Mouse (Mus musculus) skeletal muscle tissue, adult 2 months (tissue): ENCODE measurements at regions not wholly inside any gene's neighbourhood (a gene's known extent, or its start where the extent isn't known, plus 50 kb on each side); places are given as distances from the start of the nearest gene placed in this dataset.

Experiments used
- DNase-seq: peaks from one replicate; pipeline ENCODE4 v3.0.0-alpha.2; 2012; ENCODE audit warnings: low read depth, low spot score

DNA sequence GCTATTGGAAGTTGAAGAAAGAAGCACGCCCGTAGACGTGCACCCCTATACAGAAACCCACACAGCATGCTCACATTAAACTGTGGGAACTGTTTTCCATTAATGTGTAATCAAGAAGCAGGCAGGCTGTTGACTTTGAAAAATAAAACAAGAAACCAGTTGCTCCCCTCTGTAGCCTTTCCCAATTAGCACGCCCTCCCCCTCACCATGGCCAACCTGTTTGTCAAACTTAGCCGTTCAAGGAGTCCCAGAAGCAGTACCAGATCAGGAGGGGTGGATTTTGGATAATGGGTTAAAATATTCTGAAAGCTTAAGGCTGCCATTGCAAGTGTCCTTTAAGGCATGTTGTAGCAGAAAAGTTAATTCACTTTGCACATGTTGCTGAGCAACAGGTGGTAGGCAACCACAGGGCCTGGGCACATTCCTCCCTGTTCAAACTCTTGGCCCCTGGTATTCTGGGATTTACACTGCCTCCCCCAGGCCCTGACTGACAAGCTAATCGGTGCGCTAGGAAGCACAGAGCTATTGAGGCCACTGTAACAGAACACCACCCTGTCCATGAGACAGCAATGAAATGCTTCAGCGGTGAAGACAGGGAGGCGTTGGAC is 277.3 kb upstream of the Nr2f2 start:
- DNase-seq, result peak; percentile 58

DNA sequence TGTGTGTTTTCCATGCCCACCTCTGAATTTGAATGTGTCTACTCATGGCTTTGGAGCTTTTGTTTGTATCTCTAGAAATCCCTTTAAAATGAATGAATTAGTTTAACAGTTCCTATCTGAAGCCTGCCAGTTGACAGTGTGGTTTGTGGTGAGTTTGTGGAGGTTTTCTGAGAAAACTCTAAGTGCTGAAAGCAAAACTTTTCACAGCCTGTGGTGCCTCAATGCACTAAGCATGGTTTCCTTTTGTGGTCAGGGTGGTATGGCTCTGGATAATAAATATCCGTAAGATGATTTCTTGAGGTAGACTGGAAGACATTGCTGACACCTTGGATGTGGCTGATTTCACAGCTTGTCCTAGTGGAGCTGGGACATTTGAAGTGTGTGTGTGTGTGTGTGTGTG is 276.5 kb upstream of the Nr2f2 start:
- no peak for DNase-seq

DNA sequence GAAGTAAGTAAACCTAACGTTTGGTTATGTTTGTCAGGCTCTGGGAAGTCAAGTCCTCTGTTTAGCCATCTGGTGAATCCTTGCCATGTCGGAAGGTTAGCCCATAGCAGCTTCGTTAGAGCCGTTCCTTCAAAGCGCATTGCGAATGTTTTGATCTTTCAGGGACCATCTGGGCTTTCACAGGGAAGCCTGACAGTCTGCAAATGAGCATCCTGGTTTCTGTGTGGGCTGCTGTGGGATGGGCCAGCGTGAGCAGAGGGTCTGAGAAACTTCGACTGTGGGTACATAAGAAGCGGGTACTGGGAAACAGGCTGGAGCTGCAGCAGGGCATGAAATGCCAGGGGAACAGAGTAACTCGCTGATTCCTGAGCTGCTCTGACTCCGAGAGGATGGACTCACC is 274.7 kb upstream of the Nr2f2 start:
- no peak for DNase-seq

DNA sequence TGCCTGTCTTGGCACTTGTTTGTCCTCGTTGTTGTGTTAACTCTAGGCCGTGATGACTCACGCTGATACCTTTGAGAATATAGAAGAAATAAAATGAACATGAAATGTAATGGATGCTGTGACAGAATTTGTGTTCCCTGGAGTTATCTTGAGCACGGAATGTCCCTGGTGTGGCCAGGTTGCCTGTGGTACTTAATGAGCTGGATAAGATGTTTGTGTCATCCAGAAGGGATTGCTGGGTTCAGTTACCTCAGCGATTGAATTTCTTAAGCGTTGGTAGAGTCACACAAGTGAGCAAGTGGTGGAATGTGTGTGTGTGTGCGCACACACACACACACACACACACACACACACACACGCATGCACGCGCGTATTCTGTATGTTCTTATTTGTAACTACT is 274.0 kb upstream of the Nr2f2 start:
- DNase-seq, result no peak

DNA sequence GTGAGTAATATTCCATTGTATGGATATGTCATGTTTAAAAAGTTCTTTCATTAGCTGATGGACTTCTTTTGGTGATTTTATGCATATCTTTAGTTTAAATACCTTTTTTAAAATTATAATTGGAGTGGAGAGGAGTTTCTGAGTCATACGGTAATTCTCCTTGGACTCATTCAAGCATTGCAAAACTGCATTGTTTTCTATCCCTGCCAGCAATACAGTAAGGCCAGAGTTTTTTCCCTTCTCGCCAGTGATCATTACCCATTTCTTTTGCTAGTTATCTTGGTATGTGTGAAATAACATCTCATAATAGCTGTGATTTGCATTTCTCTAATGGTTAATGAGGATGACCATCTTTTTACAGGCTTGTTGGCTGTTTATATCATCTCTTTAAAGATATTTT is 271.6 kb upstream of the Nr2f2 start:
- no peak for DNase-seq

DNA sequence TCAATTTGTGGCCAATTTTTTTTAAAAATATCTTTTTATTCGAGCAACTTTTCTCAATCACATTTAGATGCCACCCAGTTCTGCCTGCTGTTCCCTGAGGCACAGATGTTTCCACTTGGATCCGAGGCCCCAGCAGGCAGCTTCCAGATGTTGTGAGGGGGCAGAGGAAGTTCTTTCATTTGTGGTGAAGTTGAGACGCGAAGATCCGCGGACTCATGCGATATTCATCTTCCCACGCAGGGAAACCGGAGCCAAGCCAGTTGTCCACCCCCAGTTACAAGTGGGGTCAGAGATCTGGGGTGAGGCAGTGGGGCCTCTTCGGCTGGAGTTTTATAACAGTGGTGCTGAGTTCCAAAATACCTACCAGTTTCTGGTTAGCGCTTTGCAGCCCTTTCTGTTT is 267.5 kb upstream of the Nr2f2 start:
- DNase-seq, result no peak

DNA sequence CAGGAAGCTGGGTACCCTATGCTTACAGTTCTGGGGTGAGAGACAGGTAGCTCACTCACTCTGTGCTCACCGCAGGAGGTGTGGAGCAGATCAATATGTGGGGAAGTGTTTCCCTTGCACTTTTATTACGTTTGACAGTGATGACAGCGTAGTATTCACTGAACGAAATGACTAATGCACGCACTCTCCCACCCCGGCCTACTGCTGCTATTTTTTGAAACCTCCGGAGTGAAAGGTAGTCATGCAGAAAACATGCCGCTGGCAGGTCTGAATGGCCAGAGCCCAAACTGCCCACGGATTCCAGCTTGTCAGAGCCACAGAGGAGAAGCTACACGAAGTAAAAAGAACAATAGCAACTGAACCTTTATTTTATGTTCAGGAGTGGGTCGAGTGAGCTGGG is 267.0 kb upstream of the Nr2f2 start:
- no peak for DNase-seq

DNA sequence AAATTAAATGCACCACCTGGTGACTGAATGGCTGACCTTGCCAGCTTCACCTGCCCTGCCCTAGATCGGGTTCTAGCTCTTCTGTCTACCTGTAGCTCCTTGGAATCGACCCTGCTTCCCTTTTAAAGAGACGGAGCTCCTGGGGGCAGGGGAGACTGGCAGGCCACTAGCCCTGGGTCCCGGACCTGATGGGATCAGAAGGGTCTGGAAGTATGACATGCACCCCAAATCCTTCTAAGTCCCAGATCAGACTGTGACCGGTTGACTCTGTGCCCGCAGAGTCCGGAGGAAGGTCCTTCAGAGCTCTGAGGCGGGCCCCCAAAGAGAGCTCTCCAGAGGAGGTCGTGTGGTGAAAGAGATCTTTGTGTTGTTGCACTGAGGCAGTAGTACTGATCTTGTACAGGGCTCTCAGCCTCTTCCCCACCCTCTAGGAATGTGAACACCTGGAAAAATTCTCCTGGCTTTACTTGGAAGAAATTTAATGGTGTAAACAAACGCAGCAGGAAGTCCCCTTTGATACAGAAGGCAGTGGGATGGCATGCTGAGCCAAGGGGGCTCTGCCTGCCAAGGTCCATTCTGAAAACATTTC is 259.2 kb upstream of the Nr2f2 start:
- DNase-seq, result no peak

DNA sequence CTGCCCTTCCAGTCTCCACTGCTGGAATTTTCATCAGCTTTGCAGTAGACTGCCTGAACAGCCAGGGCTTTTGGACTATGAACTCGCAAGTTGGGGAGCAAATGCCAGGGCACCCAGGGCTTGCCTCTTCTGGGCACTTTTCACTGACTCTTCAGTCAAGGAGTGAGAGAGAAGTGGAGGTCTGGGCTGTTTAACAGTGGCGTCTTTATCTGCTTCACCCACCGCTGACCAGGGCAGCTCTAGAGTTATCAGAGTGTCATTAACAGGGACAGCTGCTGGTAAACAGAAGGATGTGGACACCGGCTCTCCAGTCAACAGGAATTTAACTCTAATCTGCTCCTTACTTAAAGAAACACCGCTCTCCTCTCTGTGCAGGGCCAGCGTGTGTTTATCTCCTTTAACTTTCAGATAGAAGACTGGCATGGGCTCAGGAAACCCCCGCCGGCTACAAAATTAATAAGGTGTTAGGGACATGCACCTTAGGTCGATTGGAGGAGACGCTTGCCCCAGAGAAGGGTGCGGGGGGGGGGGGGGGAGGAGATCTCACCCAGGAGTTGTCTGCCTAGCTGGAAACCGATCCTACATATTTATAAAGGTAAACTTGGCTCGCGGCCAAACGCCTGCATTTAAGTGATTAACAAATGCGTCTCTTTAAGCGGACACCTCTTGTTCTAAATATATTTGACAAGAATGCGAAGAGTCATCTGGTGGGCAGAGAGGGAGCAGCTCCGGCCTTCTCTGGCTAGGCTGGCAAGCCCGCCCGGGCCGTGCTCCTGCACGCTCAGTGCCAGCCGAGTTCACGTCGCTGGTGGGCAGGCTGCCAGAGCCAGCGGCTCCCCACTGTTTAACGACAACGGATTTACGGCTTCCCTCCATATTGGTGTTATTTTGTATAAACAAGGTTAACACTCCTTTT is 258.4 kb upstream of the Nr2f2 start:
- DNase-seq, result peak; percentile 48

DNA sequence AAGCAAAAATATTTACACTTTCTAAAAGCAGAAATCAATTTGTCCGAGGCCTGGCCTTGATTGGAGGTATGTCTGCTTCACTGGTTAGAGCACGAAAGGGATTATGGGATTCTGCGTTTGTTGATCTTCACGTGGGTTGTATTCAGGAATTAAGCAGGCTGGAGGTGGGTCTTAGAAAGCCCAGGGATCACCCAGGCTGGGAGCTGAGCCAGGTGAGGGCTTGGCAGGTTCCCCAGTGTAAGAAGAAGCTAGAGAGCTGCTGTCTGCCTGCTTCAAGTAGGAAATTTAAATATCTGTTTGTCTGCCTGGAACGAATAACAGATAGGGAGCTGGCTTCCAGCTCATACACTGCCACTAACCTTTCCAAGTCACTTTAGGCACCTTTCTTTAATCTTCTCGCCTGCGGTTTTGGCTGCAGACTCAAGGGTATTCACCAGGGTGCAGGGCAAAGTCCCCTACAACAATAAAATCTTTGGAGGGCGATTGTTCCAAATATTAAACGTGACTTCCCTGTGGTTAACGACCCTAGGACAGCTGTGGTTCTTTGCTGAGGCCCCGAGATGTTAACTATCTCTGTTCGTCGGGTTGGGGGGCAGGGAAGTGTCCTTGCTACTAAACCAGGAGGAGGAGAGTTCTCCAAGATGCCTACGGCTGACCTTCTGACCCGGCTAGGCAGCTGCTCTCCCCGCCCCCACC is 257.6 kb upstream of the Nr2f2 start:
- peak; percentile 48 for DNase-seq

DNA sequence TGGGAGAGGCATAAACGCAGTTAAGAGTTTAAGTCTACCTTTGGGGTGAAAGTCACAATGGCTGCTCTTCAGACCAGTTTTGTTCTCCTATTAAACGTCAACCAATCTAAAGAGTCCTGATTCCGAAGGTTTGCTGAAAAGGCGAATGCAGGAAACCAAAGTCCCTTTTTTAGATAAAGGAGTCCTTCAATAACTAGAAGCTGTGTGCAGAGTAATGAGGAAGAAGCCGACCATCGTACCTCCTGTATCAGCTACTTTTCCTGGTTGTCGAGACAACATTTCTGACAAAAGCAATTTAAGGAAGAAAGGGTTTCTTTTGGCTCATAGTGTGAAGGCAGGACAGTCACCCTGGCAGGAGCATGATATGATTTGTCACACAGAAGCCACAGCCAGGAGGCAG is 252.9 kb upstream of the Nr2f2 start:
- no peak for DNase-seq

DNA sequence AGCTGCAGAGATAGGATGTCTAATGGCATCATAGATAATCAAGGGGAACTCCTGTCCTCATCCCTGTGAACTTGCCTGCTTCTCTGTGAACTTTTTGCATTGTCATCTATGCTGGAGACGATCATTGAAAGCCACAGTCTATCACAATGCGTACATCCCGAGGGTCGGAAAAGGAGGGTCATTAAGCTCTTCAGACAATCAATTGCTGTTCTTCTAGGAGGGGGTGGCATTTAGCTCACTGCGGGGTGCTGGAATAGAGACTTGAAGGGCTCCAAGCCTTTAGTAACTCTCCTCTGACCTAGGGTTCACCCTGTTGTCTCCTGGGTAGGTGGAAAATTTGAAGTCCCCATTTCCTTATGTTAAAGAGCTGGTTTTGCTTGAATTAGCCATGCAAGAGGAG is 251.7 kb upstream of the Nr2f2 start:
- DNase-seq, result no peak

DNA sequence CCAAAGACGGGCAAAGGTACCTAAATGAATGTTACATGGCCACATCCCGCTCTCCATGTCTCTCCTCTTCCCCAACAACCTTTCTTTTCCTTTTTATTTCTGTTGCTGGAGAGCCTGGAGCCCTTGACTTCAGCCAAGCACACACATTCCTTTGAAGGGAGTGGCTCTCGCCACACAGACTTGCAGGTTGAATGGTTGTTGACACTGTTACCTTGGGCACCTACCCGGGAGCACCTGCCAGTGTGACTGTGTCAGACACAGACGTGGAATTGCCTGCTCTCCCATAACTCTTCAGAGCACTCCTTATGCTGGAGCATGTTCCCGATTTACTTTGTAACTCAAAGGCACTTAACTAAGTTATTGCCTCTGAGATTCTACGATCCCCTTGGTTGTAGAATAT is 240.0 kb upstream of the Nr2f2 start:
- DNase-seq, result no peak

DNA sequence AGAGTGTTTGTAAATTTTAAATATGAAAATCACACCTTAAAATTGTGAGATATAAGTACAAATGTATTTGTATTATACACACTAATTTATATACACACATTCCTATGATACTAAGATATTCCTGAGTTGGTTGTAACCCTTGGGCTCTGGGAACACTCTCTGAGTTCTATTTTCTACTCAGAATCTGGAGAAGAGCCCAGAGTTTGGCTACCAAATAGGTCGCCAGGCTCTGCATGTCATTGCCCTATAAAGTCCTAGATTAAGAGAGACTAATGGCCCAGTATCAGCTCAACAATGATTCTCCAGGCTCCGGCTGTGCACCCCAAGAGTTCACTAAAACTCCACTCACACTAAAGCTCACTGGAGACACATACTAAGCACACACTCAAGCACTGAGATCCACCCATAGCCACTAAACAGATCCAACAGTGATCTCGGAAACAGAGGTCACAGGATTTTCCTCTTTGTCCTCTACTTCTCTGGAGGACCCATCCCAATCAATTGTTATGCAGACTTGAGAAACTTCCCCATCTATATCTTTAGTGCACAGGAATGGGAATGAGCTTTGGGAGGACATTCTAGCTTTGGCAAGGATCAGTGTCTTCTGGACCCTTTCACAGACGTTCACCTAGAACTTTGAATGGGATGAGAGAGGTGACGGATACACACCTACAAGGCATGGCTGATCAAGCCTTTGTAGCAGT is 238.1 kb upstream of the Nr2f2 start:
- peak; percentile 25 for DNase-seq

DNA sequence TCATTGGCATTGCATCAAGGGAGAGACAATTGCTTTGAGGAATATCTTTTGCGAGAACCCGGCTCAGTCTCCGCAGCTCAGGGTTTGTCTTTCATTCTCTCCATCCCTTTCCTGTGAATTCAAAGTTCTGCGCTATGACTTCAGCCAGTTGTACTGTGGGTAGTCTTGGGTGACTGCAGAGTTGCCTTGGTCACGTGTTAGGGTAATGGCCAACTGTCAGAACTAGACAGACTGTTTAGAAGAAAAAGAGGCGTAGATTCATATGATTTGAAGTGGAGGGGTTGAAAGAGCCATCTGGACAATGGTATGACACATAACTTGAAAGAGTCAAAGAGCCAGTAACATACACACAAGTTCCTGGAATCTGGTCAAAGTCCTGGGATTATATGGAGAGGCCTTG is 226.5 kb upstream of the Nr2f2 start:
- no peak for DNase-seq

DNA sequence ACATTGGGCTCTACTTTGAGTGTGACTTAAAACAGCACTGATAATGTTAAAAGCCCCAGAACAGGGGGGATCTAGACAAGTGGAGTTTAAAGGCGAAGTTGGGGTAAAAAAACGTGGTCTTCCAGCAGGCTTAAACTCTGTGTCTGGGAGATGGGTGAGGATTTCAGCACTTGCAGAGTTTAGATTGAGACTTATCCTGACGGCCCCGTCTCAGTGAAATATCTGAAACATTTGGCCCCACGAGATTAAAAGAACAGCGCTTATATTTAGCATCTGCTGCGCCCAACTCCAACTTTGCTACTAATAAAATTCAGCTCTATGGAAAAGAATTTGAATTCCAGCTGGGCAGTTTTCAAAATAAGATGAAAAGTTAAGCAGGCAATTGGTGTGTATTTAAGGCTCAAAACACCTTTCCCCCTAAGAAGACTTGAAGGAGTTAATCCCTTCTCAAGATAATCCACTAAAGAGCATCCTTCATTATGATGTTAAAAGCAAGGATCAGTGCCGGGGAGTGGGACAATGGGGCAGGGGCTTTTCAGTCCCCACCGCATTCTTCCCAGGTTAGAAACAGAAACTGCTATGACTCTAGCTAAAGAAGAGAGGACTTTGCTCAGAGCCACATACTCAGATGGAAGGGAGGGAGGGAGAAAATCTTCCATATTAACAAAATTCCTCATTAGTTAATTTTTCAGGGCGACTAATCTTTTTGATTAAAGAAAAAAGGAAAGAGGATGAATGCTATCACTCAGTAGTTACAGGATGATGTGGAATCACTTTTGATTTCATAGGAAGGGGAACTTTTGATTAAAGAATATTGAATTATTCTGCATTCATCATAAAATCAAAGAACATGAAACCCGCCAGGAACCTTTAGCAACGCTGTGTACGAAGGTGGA is 225.1 kb upstream of the Nr2f2 start:
- no peak for DNase-seq

DNA sequence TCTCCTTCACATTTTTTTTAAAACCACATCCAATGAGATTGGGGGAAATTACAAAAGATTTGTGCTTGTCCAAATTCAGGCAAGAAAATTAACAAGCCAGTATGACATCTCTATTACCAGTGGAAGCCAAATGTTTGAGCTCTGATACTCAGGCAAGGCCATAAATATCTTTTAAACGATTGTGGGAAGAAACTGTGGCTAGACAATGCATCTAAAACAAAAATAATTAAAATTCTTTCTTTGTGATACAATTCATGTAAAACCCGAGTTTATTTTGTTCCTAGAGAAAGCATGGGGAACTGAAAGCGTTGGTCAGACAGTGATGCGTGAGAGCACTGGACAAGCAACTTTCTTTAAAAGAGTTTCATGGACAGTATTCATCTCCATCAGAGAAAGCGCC is 223.2 kb upstream of the Nr2f2 start:
- no peak for DNase-seq

DNA sequence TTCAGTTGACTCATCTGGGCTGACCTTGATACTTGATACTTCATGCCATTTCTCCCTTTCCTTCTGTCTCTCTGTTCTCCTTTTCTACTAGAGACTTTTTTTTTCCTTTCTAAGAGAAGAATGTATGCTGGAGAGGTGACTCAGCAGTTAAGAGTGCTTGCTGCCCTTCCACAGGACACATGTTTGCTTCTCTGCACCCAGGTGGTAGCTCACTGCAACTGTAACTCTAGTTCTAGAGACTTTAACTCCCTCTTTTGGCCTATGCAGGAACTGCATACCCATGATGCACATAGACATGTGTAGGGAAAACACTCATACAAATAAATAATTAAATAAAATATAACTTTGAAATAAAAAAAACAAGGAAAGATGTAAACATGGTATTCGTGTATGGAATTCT is 221.5 kb upstream of the Nr2f2 start:
- no peak for DNase-seq

DNA sequence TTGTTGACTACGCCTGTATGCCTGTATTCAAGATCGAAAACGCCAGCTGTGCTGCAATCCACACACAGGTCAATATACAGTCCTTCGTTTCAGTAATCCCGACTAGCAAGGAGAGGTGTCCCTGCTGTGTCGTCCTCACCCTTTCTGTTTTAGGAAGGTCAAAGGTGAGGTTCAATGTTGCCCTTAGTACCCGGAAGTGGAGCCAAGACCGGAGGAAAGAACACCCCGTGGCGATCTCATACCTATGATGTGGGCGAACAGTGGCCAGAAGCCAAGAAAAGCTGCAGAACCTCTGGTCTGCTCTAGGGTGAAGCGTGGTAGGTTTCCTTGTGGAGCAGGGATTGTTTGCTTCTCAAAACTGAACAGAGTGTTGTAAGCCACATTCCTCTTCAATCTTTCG is 217.9 kb upstream of the Nr2f2 start:
- DNase-seq, result no peak

DNA sequence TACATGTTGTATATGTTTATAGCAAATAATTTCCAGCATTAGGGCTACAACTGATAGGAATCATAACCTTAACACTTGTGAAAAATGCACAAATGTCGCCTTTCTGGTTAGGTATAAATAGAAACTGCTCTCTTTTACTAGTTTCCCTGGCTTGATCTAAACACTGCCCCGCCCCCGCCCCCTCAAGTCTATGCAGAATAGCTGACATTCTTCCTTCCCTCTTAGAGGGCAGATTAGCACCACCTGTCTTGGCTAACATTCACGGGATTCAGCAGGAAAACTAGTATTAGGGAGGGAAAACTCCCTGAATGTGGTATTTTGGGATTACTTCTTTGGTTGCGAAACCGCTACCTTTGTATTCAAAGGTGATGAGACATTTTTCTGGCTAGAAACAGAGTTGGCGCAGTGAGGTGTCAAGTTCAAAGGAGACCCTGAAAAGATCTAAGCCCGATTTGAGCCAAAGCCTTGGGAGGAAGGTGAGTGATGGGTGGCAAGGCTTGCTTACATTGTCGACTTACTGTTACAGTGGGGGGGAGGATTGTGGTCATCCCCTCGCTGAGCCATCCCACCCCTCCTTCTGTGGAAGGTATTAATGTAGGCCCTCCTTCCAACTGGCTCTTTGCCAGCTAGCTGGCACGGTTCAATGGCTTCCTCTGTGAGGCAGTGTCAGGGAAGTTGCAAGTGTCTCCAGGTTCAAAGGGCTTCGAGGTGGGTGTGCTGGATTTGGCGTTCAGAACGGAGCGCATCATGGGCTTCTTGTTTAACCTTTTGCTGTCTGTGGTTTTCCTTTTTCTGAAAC is 209.8 kb upstream of the Nr2f2 start:
- no peak for DNase-seq
